Mouse (Mus musculus) hindbrain, embryonic 12.5 days (tissue): ENCODE results near the gene Lcorl. TPM values are rescaled to one million over a fixed set of nuclear protein-coding genes. Genes with fewer than 3 reads are reported as not detected.

Source experiments
- ATAC-seq: fragments of 200-750 bp; cut with Nextera tagmentation; 2 replicates; pipeline ENCODE4 v1.8.0; 2017; ENCODE audit warnings: moderate TSS enrichment; ENCODE audit not compliant: low FRiP score
- H3K27ac ChIP-seq: fragments of 300-500 bp; sonication (generic); 2 replicates; pipeline ENCODE4 v1.5.1; 2016; ENCODE audit warnings: mild to moderate bottlenecking
- H3K27me3 ChIP-seq: fragments of 300-500 bp; sonication (generic); 2 replicates; pipeline ENCODE4 v1.6.1; 2016; ENCODE audit warnings: mild to moderate bottlenecking
- H3K36me3 ChIP-seq: fragments of 300-500 bp; sonication (generic); 2 replicates; pipeline ENCODE4 v1.6.1; 2016; ENCODE audit warnings: mild to moderate bottlenecking
- H3K4me1 ChIP-seq: fragments of 300-500 bp; sonication (generic); 2 replicates; pipeline ENCODE4 v1.6.1; 2016
- H3K4me2 ChIP-seq: fragments of 300-500 bp; sonication (generic); replicated peaks from 2 replicates; pipeline ENCODE4 v1.6.1; 2016; ENCODE audit warnings: mild to moderate bottlenecking
- H3K4me3 ChIP-seq: fragments of 300-500 bp; sonication (generic); 2 replicates; pipeline ENCODE4 v1.5.1; 2016; ENCODE audit warnings: mild to moderate bottlenecking
- H3K9ac ChIP-seq: fragments of 300-500 bp; sonication (generic); 2 replicates; pipeline ENCODE4 v1.6.1; 2016; ENCODE audit warnings: mild to moderate bottlenecking, moderate library complexity
- H3K9me3 ChIP-seq: fragments of 300-500 bp; sonication (generic); replicated peaks from 2 replicates; pipeline ENCODE4 v1.6.1; 2016; ENCODE audit warnings: mild to moderate bottlenecking
- WGBS: fragments of 180-500 bp; shearing (Covaris S2); methylation state at CpG from one replicate; pipeline ENCODE4 v1.1.7; 2016; 5-methylcytosine and 5-hydroxymethylcytosine counted together
- polyA plus RNA-seq: library from polyadenylated mRNA; unstranded; fragments of >200 nt; fragmentation: Nextera tagmentation; extraction: Ambion mirVana; gene quantifications from 2 replicates; pipeline ENCODE4 v1.2.1, GENCODE M21; 2016

Gene Lcorl
- 48.8 and 53.4 TPM in 2 replicates for polyA plus RNA-seq

DNA sequence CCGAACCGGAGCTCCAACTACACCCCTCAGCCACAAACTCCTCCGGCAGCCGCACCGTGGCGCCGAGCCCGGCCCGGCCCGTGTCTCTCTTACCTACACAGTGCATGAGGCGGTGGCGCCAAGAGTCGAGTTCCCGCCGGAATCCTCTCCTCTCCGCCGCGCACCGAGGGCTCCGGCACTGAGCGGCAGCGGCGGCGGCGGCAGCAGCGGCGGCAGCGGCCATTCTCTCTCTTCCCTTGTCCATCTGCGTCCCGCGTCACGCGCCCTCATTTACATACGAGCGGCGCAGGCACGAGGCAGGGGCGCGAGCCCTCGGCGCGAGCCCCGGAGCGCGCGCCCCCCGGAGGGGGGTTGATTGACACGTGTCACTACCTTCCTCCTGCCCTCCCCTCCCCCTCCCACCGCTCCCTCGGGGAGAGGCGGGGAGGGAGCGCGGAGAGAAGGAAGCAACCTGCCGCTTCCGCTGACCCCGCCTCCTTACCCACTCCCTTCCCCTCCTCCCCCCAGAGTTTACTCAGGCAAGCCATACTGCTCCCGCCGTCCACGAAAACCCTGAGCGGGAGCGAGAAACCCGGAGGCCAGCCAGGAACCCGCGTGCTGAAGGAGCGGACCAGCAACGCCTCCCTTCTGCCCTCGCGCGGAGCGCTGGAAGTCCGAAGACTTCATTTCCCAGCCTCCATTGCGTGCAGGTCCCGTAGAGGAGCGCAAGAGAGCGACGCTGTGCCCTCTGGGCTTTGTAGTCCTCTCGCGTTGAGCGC is at the start of gene Lcorl:
Gene Lcorl (minus strand): TSS at position 362 of the 758 bp plus-strand sequence.
- Histone ChIP-seq H3K27ac (peak within 1 kb of the TSS; percentile 99), H3K4me1 (peaks cover 5% of the 10 kb centered on the region; the same call in 1 of the 2 replicates), H3K4me3 (peak within 1 kb of the TSS; percentile 99), H3K9me3 (no peaks in the 10 kb centered on the region), H3K27me3 (no peaks in the 10 kb centered on the region), H3K9ac (peak within 1 kb of the TSS; percentile 98), H3K4me2 (peak within 1 kb of the TSS; percentile 86), H3K36me3 (no peaks in the 10 kb centered on the region)
- WGBS, result under 1% methylated on average over 54 of the region's 79 CpGs
- peak; percentile 98 for ATAC-seq

DNA sequence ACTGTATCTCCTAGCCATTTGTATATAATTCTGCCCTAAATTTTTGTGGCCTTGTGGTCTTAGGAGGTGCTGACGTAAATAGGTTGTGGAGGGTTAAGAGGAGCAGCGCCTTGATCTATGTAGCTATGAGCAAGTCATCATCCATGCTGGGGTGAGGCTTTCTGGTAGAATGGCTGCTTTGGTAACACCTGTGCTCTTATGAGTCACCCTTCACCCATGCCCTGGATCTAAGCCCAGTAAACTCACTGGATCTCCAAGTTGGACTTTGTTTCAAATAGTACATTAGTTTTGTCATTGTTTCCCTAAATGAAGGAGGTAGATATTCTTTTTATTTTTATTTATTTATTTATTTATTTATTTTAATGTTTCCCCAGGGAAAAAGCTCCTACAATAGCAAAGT is 47.3 kb upstream of the Lcorl start:
- Histone ChIP-seq H3K27ac (no peak overlapping the region), H3K36me3 (no peaks in the 10 kb centered on the region), H3K4me2 (no peak overlapping the region), H3K4me1 (no peaks in the 10 kb centered on the region), H3K9me3 (0 out of 2 replicates have a peak, but pooled peaks cover 3% of the 10 kb centered on the region), H3K4me3 (no peak overlapping the region), H3K9ac (no peak overlapping the region), H3K27me3 (no peaks in the 10 kb centered on the region)
- ATAC-seq, result no peak
- 93% methylated on average over 2 of the region's 2 CpGs for WGBS

DNA sequence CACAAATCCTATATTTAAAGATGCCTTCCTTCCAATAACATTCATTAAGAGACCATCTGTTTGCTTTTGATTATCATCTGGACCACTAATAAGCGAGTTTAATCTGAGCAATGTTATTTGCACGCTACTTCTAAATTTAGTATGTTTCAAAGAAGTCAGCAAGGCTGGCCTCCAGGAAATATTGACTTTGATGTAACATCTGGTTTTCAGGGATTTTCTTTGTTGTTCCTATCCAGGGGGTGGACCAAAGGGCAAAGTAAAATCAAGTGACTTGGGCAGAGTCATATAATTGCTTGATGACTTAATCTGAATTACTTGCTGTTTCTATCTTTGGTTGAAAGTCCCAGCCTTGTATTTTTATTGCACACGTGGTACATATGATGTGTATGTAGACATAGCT is 45.8 kb upstream of the Lcorl start:
- H3K4me2 ChIP-seq, result no peak overlapping the region
- H3K4me3 ChIP-seq, result no peak overlapping the region
- no peaks in the 10 kb centered on the region for H3K9me3 ChIP-seq
- H3K9ac ChIP-seq, result no peak overlapping the region
- ATAC-seq, result no peak
- H3K27me3 ChIP-seq, result no peaks in the 10 kb centered on the region
- H3K36me3 ChIP-seq, result no peaks in the 10 kb centered on the region
- no peaks in the 10 kb centered on the region for H3K4me1 ChIP-seq
- no peak overlapping the region for H3K27ac ChIP-seq
- 69% methylated on average over 3 of the region's 3 CpGs for WGBS

DNA sequence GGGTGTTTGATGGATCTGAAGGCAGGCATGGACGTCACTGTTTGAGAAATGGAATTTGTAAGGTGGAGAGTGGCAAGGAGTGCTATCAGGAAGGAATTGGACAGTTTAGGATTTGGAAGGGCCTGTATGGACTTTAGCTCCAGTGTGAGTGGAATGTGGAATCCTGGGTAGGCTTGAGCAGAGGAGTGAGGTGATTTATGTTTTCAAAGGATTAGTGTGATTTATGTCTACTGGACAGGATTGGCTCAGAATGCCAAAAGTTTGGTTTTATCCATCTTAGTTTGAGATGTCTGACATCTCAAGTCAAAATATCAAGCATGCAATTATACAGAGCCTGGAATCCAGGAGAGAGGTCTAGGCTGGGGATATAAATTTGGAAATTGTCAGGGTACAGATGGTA is 37.9 kb upstream of the Lcorl start:
- H3K36me3 ChIP-seq, result no peaks in the 10 kb centered on the region
- H3K4me3 ChIP-seq, result no peak overlapping the region
- no peaks in the 10 kb centered on the region for H3K27me3 ChIP-seq
- no peak overlapping the region for H3K4me2 ChIP-seq
- no peak overlapping the region for H3K27ac ChIP-seq
- no peaks in the 10 kb centered on the region for H3K4me1 ChIP-seq
- no peak for ATAC-seq
- H3K9ac ChIP-seq, result no peak overlapping the region
- H3K9me3 ChIP-seq, result no peaks in the 10 kb centered on the region
- 75% methylated on average over 1 of the region's 1 CpGs for WGBS

DNA sequence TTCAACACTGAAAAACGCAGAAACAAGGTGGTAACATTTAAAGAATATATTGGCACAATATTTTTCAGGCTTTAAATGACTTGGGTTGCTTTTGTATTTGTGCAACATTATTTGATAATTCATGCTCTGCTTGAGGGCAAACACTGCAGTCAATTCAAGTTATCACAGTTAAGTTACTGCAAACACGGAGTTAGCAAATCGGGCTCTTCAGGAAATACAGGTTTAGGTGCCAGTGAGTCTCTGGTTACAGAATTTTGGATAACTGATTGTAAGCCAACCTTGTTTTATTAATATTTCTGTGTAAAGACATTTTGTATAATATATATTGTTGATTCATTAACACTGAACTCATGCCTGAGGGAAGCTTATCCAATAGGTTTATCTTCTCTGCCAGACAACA is 36.3 kb upstream of the Lcorl start:
- Histone ChIP-seq H3K9me3 (no peaks in the 10 kb centered on the region), H3K9ac (no peak overlapping the region), H3K4me2 (no peak overlapping the region), H3K27me3 (no peaks in the 10 kb centered on the region), H3K4me3 (no peak overlapping the region), H3K27ac (no peak overlapping the region), H3K4me1 (no peaks in the 10 kb centered on the region), H3K36me3 (no peaks in the 10 kb centered on the region)
- 85% methylated on average over 3 of the region's 3 CpGs for WGBS
- ATAC-seq, result no peak

DNA sequence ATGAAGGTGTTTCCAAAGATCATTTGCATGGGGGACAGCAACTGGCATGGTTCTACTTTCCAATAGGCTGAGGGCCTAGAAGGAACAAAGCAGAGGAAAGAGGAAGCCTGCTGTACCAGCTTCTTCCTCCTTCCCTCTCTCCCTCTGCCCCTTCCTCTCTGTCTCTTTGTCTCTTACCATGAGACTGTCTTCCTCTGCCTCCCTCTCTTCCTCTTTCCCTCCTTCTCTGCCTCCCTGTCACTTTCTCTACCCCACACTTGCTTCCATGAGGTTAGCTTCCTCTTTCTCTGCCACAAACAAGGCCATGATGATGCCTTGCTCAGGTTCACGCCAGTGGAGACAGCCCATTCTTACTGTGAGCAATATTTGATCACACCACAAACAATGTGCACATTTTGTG is 18.9 kb upstream of the Lcorl start:
- no peaks in the 10 kb centered on the region for H3K27me3 ChIP-seq
- no peaks in the 10 kb centered on the region for H3K4me1 ChIP-seq
- no peak overlapping the region for H3K9ac ChIP-seq
- no peak overlapping the region for H3K27ac ChIP-seq
- ATAC-seq, result no peak
- H3K36me3 ChIP-seq, result no peaks in the 10 kb centered on the region
- H3K4me2 ChIP-seq, result no peak overlapping the region
- WGBS, result 100% methylated on average over 1 of the region's 1 CpGs
- H3K4me3 ChIP-seq, result no peak overlapping the region
- no peaks in the 10 kb centered on the region for H3K9me3 ChIP-seq

DNA sequence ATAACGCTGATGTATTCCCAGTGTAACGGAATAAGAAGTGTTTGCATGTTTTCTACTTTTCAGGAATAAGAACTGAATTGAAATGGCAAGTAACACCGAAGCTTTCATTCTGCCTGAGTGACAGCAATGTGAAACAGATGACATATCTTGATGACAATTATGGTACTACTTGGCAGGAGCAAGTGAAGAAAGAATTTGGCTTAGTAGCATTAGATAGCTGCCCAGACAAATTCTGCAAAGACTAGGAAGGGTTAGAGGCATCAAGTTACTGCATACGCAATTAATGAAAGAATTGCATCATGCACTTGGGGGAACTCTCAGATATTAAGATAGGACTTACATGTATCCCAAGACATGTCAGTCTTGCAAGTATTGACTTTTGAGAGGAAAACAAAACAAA is 18.1 kb upstream of the Lcorl start:
- no peak overlapping the region for H3K27ac ChIP-seq
- H3K4me3 ChIP-seq, result no peak overlapping the region
- 88% methylated on average over 4 of the region's 4 CpGs for WGBS
- no peaks in the 10 kb centered on the region for H3K27me3 ChIP-seq
- H3K4me1 ChIP-seq, result no peaks in the 10 kb centered on the region
- no peak for ATAC-seq
- H3K4me2 ChIP-seq, result no peak overlapping the region
- no peak overlapping the region for H3K9ac ChIP-seq
- no peaks in the 10 kb centered on the region for H3K36me3 ChIP-seq
- no peaks in the 10 kb centered on the region for H3K9me3 ChIP-seq

DNA sequence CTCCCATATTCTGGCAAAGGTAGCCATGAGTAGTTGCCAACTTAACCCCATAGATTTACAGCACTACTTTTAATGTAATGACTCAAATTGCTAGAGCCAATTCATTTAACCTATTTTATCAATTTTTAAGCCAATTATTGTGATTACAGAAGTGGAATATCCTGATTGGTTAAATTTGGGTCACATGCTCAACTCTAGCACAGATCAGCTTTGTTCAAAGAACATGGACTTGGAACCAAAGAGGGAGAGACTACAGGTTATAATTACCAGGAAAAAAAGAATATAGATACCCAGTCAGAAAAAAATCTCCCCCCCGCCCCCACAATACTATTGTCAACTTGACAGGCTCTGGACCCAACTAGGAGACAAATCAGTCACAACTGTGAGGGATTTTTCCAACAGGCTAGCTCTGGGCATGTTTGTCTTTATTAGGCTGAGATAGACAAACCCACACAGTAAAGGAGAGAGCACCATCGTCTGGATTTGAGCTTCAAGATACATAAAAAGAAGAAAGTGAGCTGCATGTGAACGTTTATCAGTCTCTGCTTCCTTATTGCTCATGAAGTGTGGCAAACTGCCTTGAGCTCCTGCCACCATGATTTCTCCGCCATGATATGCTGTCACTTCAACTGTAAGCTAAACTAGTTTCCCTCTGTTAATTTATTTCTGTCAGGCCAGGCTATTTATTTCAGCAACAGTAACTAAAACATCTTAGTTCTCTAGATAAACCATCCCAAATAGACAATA is 17.0 kb upstream of the Lcorl start:
- Histone ChIP-seq H3K27me3 (no peaks in the 10 kb centered on the region), H3K9ac (no peak overlapping the region), H3K27ac (no peak overlapping the region), H3K36me3 (no peaks in the 10 kb centered on the region), H3K4me2 (no peak overlapping the region), H3K4me3 (no peak overlapping the region), H3K4me1 (no peaks in the 10 kb centered on the region), H3K9me3 (no peaks in the 10 kb centered on the region)
- WGBS, result 84% methylated on average over 4 of the region's 4 CpGs
- ATAC-seq, result no peak

DNA sequence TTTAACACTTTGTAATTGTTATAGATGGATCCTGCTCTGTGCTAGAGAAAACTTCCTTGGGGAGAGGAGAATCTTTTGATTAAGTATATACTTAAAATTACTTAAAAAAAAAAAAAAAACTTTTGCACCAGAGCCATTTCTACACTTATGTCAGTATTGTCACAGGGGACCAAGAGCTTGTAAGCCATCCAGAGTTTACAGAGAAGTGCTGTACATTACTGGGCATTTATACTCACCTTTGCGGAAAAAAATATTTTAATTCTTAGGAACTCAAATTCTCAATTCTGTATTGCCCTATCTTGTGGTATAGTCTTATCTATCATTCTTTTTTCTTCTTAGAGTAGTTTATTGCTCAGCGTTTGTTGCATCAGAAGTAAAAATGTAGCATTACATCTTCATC is 953 bp upstream of the Lcorl start:
- no peaks in the 10 kb centered on the region for H3K36me3 ChIP-seq
- H3K9me3 ChIP-seq, result no peaks in the 10 kb centered on the region
- H3K4me1 ChIP-seq, result peaks cover 5% of the 10 kb centered on the region; the same call in 1 of the 2 replicates
- H3K4me2 ChIP-seq, result peak overlapping the region; percentile 86
- no peak overlapping the region for H3K9ac ChIP-seq
- H3K4me3 ChIP-seq, result no peak overlapping the region; the same call in 1 of the 2 replicates
- H3K27ac ChIP-seq, result no peak overlapping the region
- no peaks in the 10 kb centered on the region for H3K27me3 ChIP-seq
- no peak for ATAC-seq
- WGBS, result 67% methylated on average over 2 of the region's 2 CpGs

DNA sequence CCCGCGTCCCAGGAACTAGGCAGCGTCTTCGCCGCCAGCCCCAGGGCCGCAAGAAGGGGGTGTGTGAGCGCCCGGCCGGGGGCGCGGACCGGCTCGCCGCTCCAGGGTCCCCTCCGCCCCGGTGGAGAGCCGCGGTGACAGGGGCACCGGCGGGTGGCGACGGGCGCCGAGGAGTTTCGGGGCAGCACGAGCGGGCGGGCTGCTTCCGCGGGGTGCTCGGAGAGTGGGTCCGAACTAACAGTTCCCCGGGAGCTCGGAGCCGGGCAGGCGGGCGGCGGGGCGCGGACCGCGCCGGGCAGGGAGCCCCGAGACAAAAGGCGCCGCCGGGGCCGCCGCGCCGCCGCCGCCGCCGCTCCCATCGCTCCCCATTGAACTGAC is 550 bp downstream of the Lcorl start:
- Histone ChIP-seq H3K4me1 (peaks cover 5% of the 10 kb centered on the region; the same call in 1 of the 2 replicates), H3K27me3 (no peaks in the 10 kb centered on the region), H3K36me3 (no peaks in the 10 kb centered on the region), H3K9ac (peak overlapping the region; percentile 98), H3K4me2 (peak overlapping the region; percentile 86), H3K4me3 (peak overlapping the region; percentile 99), H3K27ac (peak overlapping the region; percentile 99), H3K9me3 (no peaks in the 10 kb centered on the region)
- WGBS, result under 1% methylated on average over 25 of the region's 56 CpGs
- ATAC-seq, result peak; percentile 37

DNA sequence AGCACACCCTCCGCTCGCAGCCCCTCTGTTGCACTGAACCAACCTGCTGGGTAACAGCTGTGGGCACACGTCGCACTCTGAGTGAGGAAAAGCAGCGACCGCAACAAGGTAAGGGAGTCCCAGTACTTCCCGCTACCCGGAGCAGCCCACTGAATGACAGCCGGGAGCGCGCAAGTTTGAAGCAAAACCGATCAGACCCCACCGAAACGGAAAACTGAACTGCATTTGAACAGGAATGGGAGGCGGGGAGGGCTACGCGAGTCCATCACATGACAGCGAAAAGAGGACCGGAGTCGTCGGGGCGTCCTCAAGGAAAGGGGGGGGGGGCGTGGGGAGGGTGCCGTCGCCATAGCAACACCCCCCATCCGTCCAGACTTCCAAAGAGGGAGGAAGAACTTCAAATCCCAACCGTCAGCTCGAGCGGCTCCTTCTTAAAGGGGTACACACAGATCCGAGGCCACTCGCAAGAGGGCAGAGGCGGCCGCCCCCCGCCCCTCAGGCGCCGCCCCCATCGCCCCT is 1.1 kb downstream of the Lcorl start:
- Histone ChIP-seq H3K27me3 (no peaks in the 10 kb centered on the region), H3K4me1 (peaks cover 5% of the 10 kb centered on the region; the same call in 1 of the 2 replicates), H3K27ac (peak overlapping the region; percentile 99), H3K9me3 (no peaks in the 10 kb centered on the region), H3K9ac (peak overlapping the region; percentile 98), H3K36me3 (no peaks in the 10 kb centered on the region), H3K4me3 (peak overlapping the region; percentile 99), H3K4me2 (peak overlapping the region; percentile 86)
- peak; percentile 57 for ATAC-seq
- 1% methylated on average over 26 of the region's 37 CpGs for WGBS

DNA sequence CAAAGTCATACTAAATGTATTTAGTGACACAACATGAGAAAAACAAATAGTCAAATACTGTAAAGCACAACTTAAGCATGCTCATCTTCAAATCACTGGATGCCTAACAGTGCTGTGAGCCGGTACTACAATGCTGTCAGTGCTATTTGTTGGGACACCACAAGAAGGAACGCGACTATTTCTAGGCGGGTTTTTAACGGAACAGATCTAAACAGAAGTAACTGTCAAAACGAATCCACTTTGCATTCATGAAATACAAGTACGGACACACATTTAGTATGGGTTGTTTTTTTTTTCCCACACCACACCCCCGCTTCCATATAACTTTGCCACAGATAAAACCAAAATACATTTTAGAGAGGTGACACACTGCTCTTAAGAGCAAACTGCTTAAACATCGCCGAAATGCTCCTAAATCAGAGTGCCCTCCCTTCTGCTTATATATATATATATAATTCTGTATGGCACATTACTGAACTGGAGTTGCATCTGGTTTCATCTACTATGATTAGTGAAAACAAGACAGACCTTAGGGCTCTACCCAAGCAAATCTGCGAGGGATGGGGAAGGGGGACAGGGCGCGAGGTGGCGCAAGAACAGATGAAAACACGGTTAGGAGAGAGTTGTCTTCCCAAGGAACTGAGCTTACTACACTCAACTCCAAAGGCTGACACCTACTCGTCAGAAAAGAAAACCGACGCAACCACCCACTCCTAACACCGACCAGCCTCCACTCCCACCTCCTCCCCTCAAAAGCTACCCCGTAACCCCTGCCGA is 1.7 kb downstream of the Lcorl start:
- Histone ChIP-seq H3K27me3 (no peaks in the 10 kb centered on the region), H3K27ac (peak overlapping the region; percentile 99), H3K4me2 (peak overlapping the region; percentile 86), H3K36me3 (no peaks in the 10 kb centered on the region), H3K9me3 (no peaks in the 10 kb centered on the region), H3K4me1 (peaks cover 5% of the 10 kb centered on the region; the same call in 1 of the 2 replicates), H3K9ac (peak overlapping the region; percentile 98), H3K4me3 (peak overlapping the region; percentile 99)
- peak; percentile 0 for ATAC-seq
- 29% methylated on average over 21 of the region's 21 CpGs for WGBS
